Mouse (Mus musculus) cerebellum, adult 2 months (tissue): ENCODE data around the gene Etnk1.

ENCODE experiments used
- CTCF ChIP-seq: fragments of 200-500 bp; IDR thresholded peaks from 2 replicates; pipeline ENCODE4 v1.5.1; 2011; ENCODE audit warnings: low read depth, mild to moderate bottlenecking, control low read depth, low read length, moderate library complexity, borderline replicate concordance; ENCODE audit not compliant: insufficient read depth
- POLR2A ChIP-seq: fragments of 200-500 bp; IDR thresholded peaks from 2 replicates; pipeline ENCODE4 v1.6.1; 2011; ENCODE audit warnings: low read length, control low read depth, borderline replicate concordance; ENCODE audit not compliant: insufficient read depth

DNA sequence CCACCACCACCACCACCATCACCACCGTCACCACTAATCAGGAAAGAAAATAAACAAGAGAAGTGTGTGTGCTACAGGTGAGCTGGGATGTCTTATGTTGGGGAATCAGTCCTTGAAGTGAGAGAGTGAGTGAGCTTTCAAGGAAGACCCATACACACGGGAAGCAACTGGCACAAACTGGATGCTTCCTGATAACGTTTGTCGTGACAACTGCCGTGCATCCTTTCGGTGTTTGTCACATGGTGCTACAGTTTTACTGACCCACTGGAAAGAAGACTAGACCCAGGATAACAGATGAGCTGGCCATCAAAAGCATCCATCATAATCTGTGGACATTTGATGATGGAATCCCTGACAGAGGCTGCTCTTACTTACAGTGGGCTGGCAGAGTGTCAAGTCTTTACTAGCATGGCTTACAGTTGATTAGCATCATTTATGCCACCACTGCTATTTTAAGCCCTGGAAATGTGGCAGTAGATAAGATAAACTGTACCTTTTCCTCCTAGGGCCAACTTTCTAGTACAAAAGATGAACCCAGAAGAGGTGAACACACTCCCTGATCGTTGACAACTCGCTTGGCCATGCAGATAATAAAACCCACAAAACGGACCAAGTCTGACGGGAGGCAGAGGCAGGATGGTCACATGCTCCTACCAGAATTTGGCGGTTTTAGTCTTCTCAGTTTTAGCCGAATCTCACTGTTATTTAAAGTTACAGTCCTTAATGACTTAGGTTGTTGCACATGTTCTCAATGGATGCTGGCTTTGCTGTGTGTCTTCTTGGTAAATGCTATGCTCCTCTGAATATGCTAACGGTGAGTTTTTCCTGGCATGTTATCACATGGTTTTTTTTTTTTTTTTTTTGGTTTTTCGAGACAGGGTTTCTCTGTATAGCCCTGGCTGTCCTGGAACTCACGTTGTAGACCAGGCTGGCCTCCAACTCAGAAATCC, 2.8 kb upstream of the Etnk1 start:
- TF ChIP-seq POLR2A: no peak
- no peak for TF ChIP-seq CTCF
